Mouse (Mus musculus) retina, postnatal 7 days (tissue): ENCODE measurements at regions not wholly inside any gene's neighbourhood (a gene's known extent, or its start where the extent isn't known, plus 50 kb on each side); places are given as distances from the start of the nearest gene placed in this dataset.

ENCODE experiments used
- DNase-seq: peaks from one replicate; pipeline ENCODE4 v3.0.0-alpha.2; 2012; ENCODE audit warnings: low read depth, low spot score

GRCm38 (mm10) chr12:25192216-25192615, 95.3 kb upstream of the Id2 start:
- DNase-seq = no peak

GRCm38 (mm10) chr12:25190360-25190759, 93.4 kb upstream of the Id2 start:
- DNase-seq = no peak

GRCm38 (mm10) chr12:25189174-25189761, 92.3 kb upstream of the Id2 start:
- DNase-seq = no peak

GRCm38 (mm10) chr12:25188556-25188955, 91.6 kb upstream of the Id2 start:
- no peak for DNase-seq

- no peak for DNase-seq
Measured at GRCm38 (mm10) chr12:25187216-25187615, 90.3 kb upstream of the Id2 start.

GRCm38 (mm10) chr12:25182680-25183079, 85.7 kb upstream of the Id2 start:
- DNase-seq = no peak

- no peak for DNase-seq
Measured at GRCm38 (mm10) chr12:25181317-25181716, 84.4 kb upstream of the Id2 start.

GRCm38 (mm10) chr12:25180861-25181260, 83.9 kb upstream of the Id2 start:
- DNase-seq = no peak

- DNase-seq = no peak
Measured at GRCm38 (mm10) chr12:25180289-25180688, 83.3 kb upstream of the Id2 start.

GRCm38 (mm10) chr12:25178491-25179115, 81.7 kb upstream of the Id2 start:
- no peak for DNase-seq

- DNase-seq = no peak
Measured at GRCm38 (mm10) chr12:25177827-25178226, 80.9 kb upstream of the Id2 start.

- no peak for DNase-seq
Measured at GRCm38 (mm10) chr12:25176565-25176964, 79.6 kb upstream of the Id2 start.

- DNase-seq = no peak
Measured at GRCm38 (mm10) chr12:25173064-25173463, 76.1 kb upstream of the Id2 start.

GRCm38 (mm10) chr12:25172450-25172849, 75.5 kb upstream of the Id2 start:
- DNase-seq = no peak

- no peak for DNase-seq
Measured at GRCm38 (mm10) chr12:25169611-25170010, 72.7 kb upstream of the Id2 start.

- DNase-seq = no peak
Measured at GRCm38 (mm10) chr12:25168213-25168545, 71.2 kb upstream of the Id2 start.

GRCm38 (mm10) chr12:25167504-25168212, 70.7 kb upstream of the Id2 start:
- DNase-seq = no peak

GRCm38 (mm10) chr12:25166525-25166924, 69.6 kb upstream of the Id2 start:
- no peak for DNase-seq

- DNase-seq = no peak
Measured at GRCm38 (mm10) chr12:25165650-25166049, 68.7 kb upstream of the Id2 start.

GRCm38 (mm10) chr12:25164724-25165123, 67.8 kb upstream of the Id2 start:
- no peak for DNase-seq

- no peak for DNase-seq
Measured at GRCm38 (mm10) chr12:25163541-25163940, 66.6 kb upstream of the Id2 start.

GRCm38 (mm10) chr12:25162843-25163242, 65.9 kb upstream of the Id2 start:
- DNase-seq = no peak

- no peak for DNase-seq
Measured at GRCm38 (mm10) chr12:25161939-25162338, 65.0 kb upstream of the Id2 start.
